Mouse (Mus musculus): ENCODE results near the gene Ovol2.

GRCm38 (mm10) chr2:144268446-144269305 lies 63.3 kb downstream of the Ovol2 start:
- TF ChIP-seq POLR2A (IDR thresholded peaks at IDR 0.05; ENCODE audit: borderline replicate concordance, control insufficient read depth, low read depth, low read length) (no peak), CTCF (IDR thresholded peaks at IDR 0.05; ENCODE audit: control insufficient read depth, insufficient read depth, low read length) (no peak)

Measured in bone marrow, adult 2 months (tissue).